Comparison of ENCODE assay signal across 9 mouse cellular contexts in the genomic region with DNA sequence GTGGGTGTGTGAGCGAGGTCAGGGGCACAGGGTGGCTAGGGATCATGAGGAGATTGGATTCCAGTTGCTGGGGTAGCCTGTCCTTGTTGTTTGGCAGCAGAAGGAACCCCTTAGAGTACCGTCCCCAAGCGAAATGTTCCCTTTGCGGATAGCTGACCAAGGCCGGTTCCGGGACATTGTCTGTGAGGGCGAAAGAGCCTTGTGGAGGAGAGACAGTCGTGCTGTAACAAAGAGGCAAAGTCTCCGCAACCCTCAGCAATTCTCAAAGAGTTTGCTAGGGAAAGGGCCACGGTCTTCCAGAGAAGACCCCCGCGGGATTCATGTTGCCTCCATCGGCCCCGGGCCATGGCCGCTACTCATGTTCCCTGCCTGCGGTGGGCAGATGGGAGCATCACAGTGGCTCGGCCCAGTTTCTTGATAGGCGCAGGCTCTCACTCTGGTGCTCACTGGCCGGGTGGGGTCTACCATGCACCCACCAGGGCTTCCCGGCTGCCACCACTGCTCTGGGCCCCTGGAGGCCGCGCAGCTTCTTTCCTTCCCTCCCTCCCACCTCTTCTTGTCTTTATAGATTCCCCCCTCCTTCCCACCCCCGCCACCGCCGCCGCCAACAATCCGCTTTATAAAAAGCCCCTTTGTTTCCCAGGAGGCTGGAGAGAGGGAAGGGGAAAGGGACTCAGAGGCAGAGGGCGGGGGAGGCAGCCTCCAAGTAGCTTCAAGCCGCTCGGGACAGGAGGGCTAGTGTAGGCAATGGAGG. TPM values are rescaled to one million over a fixed set of nuclear protein-coding genes. Genes with fewer than 3 reads are reported as not detected.
DNase-seq lines count a peak whose midpoint lies in the region; ATAC-seq lines count a peak whose summit lies in the region.
"Had no signal": no experiment of that assay in that cellular context is flagged by ENCODE, and none has a peak within 500 bp of the region (broad histone marks: within the 10 kb centered on the region; RNA-seq: fewer than 3 reads in every experiment).

No protein-coding gene starts in this region.

- peak; percentile 25 to 27 for DNase-seq in right cerebral cortex, adult 2 months (ENCODE audit: low spot score in 2 of 2)
- no peak for DNase-seq in right cerebral cortex, adult 18-20 months
- peak; percentile 64 for DNase-seq in embryo, embryonic 11 days
- peak; percentile 6 for DNase-seq in kidney, postnatal 14 days
- DNase-seq in right cerebral cortex, postnatal 36 days (ENCODE audit: low spot score in 2 of 2) = peak; percentile 3 to 5
- no peak for DNase-seq in ovary, adult 18-20 months (ENCODE audit: low spot score)

- 24% methylated on average over 28 of the region's 30 CpGs for WGBS in heart, embryonic 12.5 days
- WGBS in lung, embryonic 16.5 days = 19% methylated on average over 28 of the region's 30 CpGs

- H3K9me3 ChIP-seq in heart, embryonic 12.5 days (replicated peaks) = no peaks in the 10 kb centered on the region
- no peaks in the 10 kb centered on the region for H3K9me3 ChIP-seq in lung, embryonic 16.5 days (ENCODE audit: control insufficient read depth, low read length)

- no peaks in the 10 kb centered on the region for H3K36me3 ChIP-seq in heart, embryonic 12.5 days
- no peaks in the 10 kb centered on the region for H3K36me3 ChIP-seq in lung, embryonic 16.5 days (ENCODE audit: control insufficient read depth, insufficient read depth, low read length)

- H3K9ac ChIP-seq in heart, embryonic 12.5 days = peak overlapping the region; percentile 72
- peak overlapping the region; percentile 69 for H3K9ac ChIP-seq in lung, embryonic 16.5 days (ENCODE audit: low read length)

- H3K27ac ChIP-seq in heart, embryonic 12.5 days (ENCODE audit: poor library complexity, severe bottlenecking) = peak overlapping the region; percentile 11; the same call in 1 of the 2 replicates
- H3K27ac ChIP-seq in lung, embryonic 16.5 days (ENCODE audit: low read length) = peak overlapping the region; percentile 42; the same call in 1 of the 2 replicates

- H3K4me3 ChIP-seq in heart, embryonic 12.5 days = peak overlapping the region; percentile 56
- peak overlapping the region; percentile 57 for H3K4me3 ChIP-seq in lung, embryonic 16.5 days (ENCODE audit: low read length)

- H3K4me2 ChIP-seq in heart, embryonic 12.5 days = peak overlapping the region; percentile 84
- peak overlapping the region; percentile 58 for H3K4me2 ChIP-seq in lung, embryonic 16.5 days (ENCODE audit: low read depth, low read length)

- ATAC-seq in heart, embryonic 12.5 days (ENCODE audit: insufficient number of reproducible peaks, low FRiP score) = no peak
- peak; percentile 44 for ATAC-seq in lung, embryonic 16.5 days (ENCODE audit: low read depth)
- ATAC-seq: Patski had no signal

- H3K27me3 ChIP-seq in heart, embryonic 12.5 days (replicated peaks) = peaks cover 27% of the 10 kb centered on the region
- H3K27me3 ChIP-seq in lung, embryonic 16.5 days (ENCODE audit: control insufficient read depth, insufficient read depth, low read depth, low read length) = no peaks in the 10 kb centered on the region

- peaks cover 10% of the 10 kb centered on the region for H3K4me1 ChIP-seq in heart, embryonic 12.5 days (replicated peaks)
- peaks cover 5% of the 10 kb centered on the region; the same call in 1 of the 2 replicates for H3K4me1 ChIP-seq in lung, embryonic 16.5 days (replicated peaks; ENCODE audit: control insufficient read depth, insufficient read depth, low read length)

RNA-seq across cellular contexts. Expression of gene Mamld1, which starts 1.5 kb away (rescaled TPM):
- 3.1 and 3.8 TPM in 2 replicates for polyA plus RNA-seq in heart, embryonic 12.5 days (2016; fragmentation: Nextera tagmentation; extraction: Ambion mirVana)
- polyA plus RNA-seq in lung, embryonic 16.5 days (2015; fragmentation: Nextera tagmentation; extraction: Ambion mirVana) = 2.9 and 4.4 TPM in 2 replicates

Comparison
In these comparisons a context has a peak if more than half of its experiments do, and no peak if none do; other contexts are left out.
1. DNase-seq: peak in right cerebral cortex, adult 2 months (2 of 2), embryo, embryonic 11 days (single experiment), kidney, postnatal 14 days (single experiment) and right cerebral cortex, postnatal 36 days (2 of 2); none in right cerebral cortex, adult 18-20 months (single experiment) and ovary, adult 18-20 months (single experiment).